Mouse (Mus musculus): ENCODE measurements around the gene Rars2.

- TF ChIP-seq CTCF (IDR thresholded peaks at IDR 0.05; ENCODE audit: control insufficient read depth, insufficient read depth, insufficient replicate concordance, low read depth, low read length) (no peak), POLR2A (IDR thresholded peaks at IDR 0.05; ENCODE audit: control insufficient read depth, low read depth, low read length) (no peak)
Observed at GRCm38 (mm10) chr4:34667923-34668322, 53.2 kb downstream of the Rars2 start.
